Mouse (Mus musculus): ENCODE results near the gene 9230102O04Rik.

9230102O04Rik gene

DNA sequence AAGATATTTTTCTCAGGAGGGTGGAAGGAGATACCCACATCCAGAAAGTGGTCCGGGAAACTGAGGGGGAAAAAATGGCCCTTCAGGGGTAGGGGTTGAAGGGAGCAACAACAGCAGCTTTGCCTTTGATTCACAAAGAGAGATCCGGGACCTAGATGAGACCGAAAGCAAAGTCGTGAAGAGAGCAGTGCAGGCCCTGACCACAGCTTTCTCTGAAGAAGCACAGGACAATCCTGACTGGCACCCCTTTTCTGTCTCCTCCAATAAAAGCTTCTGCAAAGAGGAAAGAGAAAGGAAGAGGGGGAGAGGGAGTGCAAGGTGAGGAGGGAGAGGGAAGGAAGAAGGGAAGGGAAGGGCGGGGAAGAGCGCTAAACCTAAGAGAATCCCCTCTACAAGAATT lies 17.5 kb downstream of the 9230102O04Rik start:
- in situ Hi-C loops (cut with MboI) = no loop called here

DNA sequence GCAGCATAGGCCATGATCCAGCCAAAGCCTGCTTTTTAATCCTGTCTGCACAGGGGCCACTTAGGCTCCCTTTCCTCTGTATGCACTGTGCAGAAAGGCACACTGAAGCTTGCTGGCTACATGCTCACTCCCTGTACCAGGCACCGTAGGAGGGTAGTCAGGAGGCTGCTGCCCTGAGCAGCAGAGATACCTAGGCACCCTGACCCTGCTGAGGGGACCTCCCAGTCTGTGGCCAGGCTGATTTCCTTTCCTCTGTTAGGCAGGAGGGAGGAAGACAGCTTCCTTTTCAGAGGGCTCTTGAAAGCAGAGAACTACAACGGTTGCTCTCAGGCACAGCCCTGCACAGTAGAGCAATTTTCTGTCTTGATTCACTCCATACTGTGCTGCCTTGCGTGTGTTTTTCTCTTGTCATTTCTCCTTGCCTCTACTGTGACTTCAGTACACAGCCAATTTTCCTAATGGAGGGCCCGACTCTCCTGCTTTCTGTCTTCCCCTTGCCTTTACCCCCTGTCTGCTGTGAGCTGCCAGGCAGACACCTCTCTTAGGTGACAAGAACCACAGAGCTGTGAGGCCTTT lies 18.1 kb downstream of the 9230102O04Rik start:
- in situ Hi-C loops (cut with MboI) = no loop called here

DNA sequence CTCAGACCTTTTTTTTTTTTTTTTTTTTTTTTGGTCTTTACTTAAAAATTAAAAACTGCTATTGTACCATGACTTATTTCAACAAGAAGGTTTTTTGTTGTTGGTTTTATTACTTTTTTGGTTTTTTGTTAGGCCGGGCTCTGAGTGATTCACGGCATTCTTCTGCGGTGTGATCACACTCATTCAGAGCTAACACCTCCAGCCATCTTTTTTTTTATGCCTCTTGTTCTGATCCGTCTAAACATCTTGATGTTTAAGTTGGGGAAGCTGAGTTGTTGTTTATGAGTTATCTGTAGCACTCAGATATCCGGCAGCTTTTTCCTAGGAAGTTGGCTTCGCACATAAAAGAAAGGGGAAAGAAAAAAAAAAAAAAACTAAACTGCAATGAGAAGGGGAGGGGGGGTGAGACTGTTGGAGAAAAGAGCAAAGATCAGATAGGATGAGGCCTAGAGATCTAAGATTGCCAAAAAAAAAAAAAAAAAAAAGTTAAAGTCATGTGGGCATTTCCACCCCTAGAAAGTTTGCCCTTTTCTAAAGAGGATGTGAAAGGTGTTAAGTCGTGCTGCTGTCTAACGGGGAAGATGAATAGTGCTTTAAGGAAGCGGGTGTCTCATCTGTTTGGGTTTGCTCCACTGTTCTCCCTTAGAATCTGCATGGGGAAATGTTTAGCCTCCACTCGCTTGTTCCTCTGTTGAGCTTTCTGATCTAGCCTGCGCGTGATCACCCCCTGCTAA lies 22.1 kb downstream of the 9230102O04Rik start:
- in situ Hi-C loops (cut with MboI) = no loop called here

DNA sequence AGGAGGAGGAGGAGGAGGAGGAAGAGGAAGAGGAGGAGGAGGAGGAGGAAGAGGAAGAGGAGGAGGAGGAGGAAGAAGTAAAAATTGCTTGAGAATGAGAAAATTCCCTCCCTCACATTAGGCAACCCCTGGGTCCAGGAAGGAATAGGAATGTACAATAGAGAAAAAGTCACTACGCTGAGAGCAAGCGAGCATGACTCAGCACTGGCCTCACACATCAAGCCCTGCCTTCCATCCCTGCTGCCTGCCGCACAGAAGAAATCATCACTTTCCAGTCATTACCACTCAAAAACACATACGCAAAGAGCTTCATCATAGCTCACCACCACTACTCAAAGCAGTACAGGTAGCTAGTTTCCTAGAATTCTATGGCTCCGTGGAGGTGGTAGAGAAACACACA lies 28.6 kb downstream of the 9230102O04Rik start:
- in situ Hi-C loops (cut with MboI) = no loop called here

DNA sequence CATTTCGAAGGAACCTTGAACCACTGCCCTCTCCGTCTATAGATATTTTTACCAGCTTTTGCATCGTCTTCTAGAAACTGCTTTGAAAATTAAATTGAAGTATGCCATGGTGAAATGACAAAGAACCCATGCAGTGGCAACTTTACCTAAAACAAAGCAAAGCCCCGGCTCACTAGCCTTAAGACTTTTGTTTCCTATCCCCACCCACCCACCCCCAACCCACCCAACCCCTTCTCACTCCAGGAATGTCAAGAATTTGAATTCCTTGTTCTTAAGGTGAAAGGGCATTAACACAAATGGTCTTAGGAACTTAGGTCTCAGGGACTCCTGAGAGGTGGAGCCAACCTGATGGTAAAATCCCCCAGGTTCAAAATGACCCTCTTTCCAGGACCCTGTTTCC lies 33.5 kb downstream of the 9230102O04Rik start:
- in situ Hi-C loops (cut with MboI) = no loop called here

DNA sequence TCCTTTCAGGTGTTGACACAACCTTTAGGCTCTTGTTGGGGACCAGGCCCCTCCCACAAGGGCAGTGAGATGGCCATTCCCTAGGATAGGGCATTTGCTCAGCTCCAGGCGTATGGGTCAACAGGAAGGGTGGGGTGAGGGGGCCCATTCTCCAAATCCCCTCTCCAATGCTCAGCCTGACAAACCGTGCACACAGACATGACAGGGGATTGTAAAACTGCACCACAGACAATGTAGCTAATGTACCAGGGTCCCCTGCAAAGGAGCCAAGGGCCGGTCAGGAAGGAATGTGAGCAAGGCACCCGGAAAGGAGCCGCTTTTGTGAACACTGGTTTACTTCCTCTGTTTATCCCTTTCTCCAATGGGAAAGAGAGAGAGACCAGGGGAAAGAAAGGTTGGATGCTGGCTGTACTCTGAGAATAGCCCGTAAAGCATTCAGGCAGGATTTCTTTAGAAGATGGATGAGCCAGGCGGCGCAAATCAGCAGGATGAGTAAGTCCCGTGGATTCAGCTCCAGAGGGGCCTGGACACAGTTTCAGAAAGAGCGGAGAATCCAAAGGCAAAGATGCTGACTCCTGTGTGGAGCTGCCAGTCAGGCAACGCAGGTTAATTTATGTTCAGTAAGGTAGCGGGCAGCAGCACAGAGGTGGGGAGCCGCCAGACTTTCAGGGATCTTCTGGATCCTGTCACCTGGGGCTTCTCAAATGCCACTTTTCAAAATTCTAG lies 36.3 kb downstream of the 9230102O04Rik start:
- in situ Hi-C loops (cut with MboI) = no loop called here

DNA sequence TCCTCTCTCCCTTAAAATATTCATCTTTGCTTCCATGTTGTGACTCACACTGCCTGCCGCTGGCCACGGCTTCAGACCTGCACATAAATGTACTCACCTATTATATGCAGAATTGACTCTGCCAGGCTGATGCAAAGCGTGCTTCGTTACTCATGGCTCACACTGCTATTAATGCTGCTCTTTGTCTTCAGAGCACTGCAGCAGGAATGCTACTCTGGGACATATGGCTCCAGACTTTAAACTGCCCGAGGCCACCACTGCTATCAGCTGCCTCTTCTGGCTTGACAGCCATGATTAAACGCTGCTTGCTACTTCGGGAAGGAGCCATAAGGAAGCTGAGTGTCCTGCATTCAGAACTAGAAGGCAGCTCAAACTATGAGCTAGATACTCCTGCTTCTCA lies 54.1 kb downstream of the 9230102O04Rik start:
- in situ Hi-C loops (cut with MboI) = no loop called here

DNA sequence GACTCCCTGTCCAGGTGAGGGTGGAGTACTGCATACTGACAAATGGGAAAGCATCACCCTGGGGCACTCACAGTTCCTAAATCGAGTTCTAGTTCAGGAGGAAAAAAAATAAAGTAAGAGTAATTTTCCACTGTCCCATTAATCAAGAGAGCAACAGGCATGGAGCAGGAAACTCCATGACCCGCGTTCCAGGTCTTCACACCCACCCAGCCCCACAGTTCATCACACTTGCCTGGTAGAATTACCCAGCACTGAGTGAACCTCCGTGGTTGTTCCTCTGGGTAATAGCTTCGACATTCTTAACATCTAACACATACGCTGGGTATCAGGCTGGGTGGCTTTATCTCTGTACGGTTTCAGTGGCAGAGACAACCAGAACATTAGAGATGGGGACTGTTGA lies 55.6 kb downstream of the 9230102O04Rik start:
- in situ Hi-C loops (cut with MboI) = no loop called here
